ENCODE assay signal across 28 mouse cellular contexts in genomic region chr10:80903282-80903681, GRCm38 (mm10). TPM values are rescaled to one million over a fixed set of nuclear protein-coding genes. Genes with fewer than 3 reads are reported as not detected.
"Had no signal": no experiment of that assay in that cellular context is flagged by ENCODE, and none has a peak within 500 bp of the region (broad histone marks: within the 10 kb centered on the region; RNA-seq: fewer than 3 reads in every experiment).

No protein-coding gene starts in this region.

- H3K9me3 ChIP-seq: hindbrain, embryonic 10.5 days; hindbrain, embryonic 12.5 days; intestine, embryonic 15.5 days; limb, embryonic 10.5 days; limb, embryonic 12.5 days; liver, embryonic 13.5 days had no signal

- DNase-seq: gastrocnemius, adult 2 months; gastrocnemius, postnatal 10 days; gastrocnemius, postnatal 25 days; heart, adult 2 months; heart, postnatal 10 days; heart, postnatal 4 days; kidney, adult 18-20 months; kidney, adult 8-10 months; kidney, postnatal 10 days; kidney, postnatal 25 days; kidney, postnatal 4 days; liver; liver, embryonic 13.5 days had no signal

- H3K27me3 ChIP-seq: hindbrain, embryonic 12.5 days; intestine, embryonic 15.5 days; liver, embryonic 13.5 days had no signal

- H3K9ac ChIP-seq: hindbrain, embryonic 12.5 days; hindbrain, embryonic 14.5 days; intestine, embryonic 15.5 days; limb, embryonic 12.5 days; liver, embryonic 13.5 days had no signal

- H3K4me2 ChIP-seq: heart, embryonic 11.5 days; hindbrain, embryonic 12.5 days; hindbrain, embryonic 14.5 days; intestine, embryonic 15.5 days; limb, embryonic 12.5 days; liver, embryonic 11.5 days; liver, embryonic 13.5 days had no signal

- H3K27ac ChIP-seq: gastrocnemius, adult 2 months; heart, adult 2 months; hindbrain, embryonic 10.5 days; hindbrain, embryonic 12.5 days; hindbrain, embryonic 14.5 days; intestine, embryonic 15.5 days; layer of hippocampus, adult 2 months; left cerebral cortex, adult 2 months; limb, embryonic 10.5 days; limb, embryonic 12.5 days; liver, embryonic 13.5 days had no signal

- ATAC-seq: hindbrain, embryonic 16.5 days; inflammation-experienced regulatory T-cells, adult 6 months; intestine, embryonic 15.5 days; intestine, postnatal 0 days had no signal

- H3K4me3 ChIP-seq: gastrocnemius, adult 2 months; heart, adult 2 months; hindbrain, embryonic 10.5 days; hindbrain, embryonic 12.5 days; intestine, embryonic 15.5 days; layer of hippocampus, adult 2 months; left cerebral cortex, adult 2 months; limb, embryonic 10.5 days; limb, embryonic 12.5 days; liver, embryonic 13.5 days had no signal

RNA-seq across cellular contexts. Expression of gene Tmprss9, which starts 31.6 kb away (rescaled TPM):
- polyA plus RNA-seq: heart, embryonic 11.5 days; heart, embryonic 16.5 days; inflammation-experienced regulatory T-cells, adult 6 months; intestine, postnatal 0 days; kidney, embryonic 16.5 days; liver, embryonic 11.5 days had no signal
